Mouse (Mus musculus) midbrain, embryonic 12.5 days (tissue): ENCODE results near the gene Tex35. TPM values are rescaled to one million over a fixed set of nuclear protein-coding genes. Genes with fewer than 3 reads are reported as not detected.

Source experiments
- ATAC-seq: fragments of 200-750 bp; cut with Nextera tagmentation; 2 replicates; pipeline ENCODE4 v1.8.0; 2017; ENCODE audit warnings: low read depth, moderate TSS enrichment, moderate library complexity; ENCODE audit not compliant: low FRiP score
- H3K27ac ChIP-seq: fragments of 300-500 bp; sonication (generic); replicated peaks from 2 replicates; pipeline ENCODE4 v1.5.1; 2016; ENCODE audit warnings: mild to moderate bottlenecking
- H3K27me3 ChIP-seq: fragments of 300-500 bp; sonication (generic); 2 replicates; pipeline ENCODE4 v1.6.1; 2016; ENCODE audit warnings: mild to moderate bottlenecking
- H3K36me3 ChIP-seq: fragments of 300-500 bp; sonication (generic); 2 replicates; pipeline ENCODE4 v1.6.1; 2016
- H3K4me1 ChIP-seq: fragments of 300-500 bp; sonication (generic); 2 replicates; pipeline ENCODE4 v1.6.1; 2016
- H3K4me2 ChIP-seq: fragments of 300-500 bp; sonication (generic); replicated peaks from 2 replicates; pipeline ENCODE4 v1.6.1; 2016; ENCODE audit warnings: mild to moderate bottlenecking, moderate library complexity
- H3K4me3 ChIP-seq: fragments of 300-500 bp; sonication (generic); 2 replicates; pipeline ENCODE4 v1.5.1; 2016; ENCODE audit warnings: mild to moderate bottlenecking
- H3K9ac ChIP-seq: fragments of 300-500 bp; sonication (generic); replicated peaks from 2 replicates; pipeline ENCODE4 v1.6.1; 2016; ENCODE audit warnings: mild to moderate bottlenecking, moderate library complexity
- H3K9me3 ChIP-seq: fragments of 300-500 bp; sonication (generic); 2 replicates; pipeline ENCODE4 v1.6.1; 2016; ENCODE audit warnings: mild to moderate bottlenecking
- WGBS: fragments of 180-500 bp; shearing (Covaris S2); methylation state at CpG from one replicate; pipeline ENCODE4 v1.1.7; 2016; 5-methylcytosine and 5-hydroxymethylcytosine counted together
- polyA plus RNA-seq: library from polyadenylated mRNA; unstranded; fragments of >200 nt; fragmentation: Nextera tagmentation; extraction: Ambion mirVana; gene quantifications from 2 replicates; pipeline ENCODE4 v1.2.1, GENCODE M21; 2016

Gene Tex35
- polyA plus RNA-seq, 1 experiment from 2014 or later = not detected

- H3K36me3 ChIP-seq = no peaks in the 10 kb centered on the region
- ATAC-seq = no peak
Observed at GRCm38 (mm10) chr1:157080071-157080470, 28.4 kb downstream of the Tex35 start.

GRCm38 (mm10) chr1:157079384-157080025, 29.0 kb downstream of the Tex35 start:
- H3K4me1 ChIP-seq = peaks cover 21% of the 10 kb centered on the region
- H3K9ac ChIP-seq = no peak overlapping the region
- ATAC-seq = no peak
- WGBS = 33% methylated on average over 11 of the region's 11 CpGs
- no peaks in the 10 kb centered on the region for H3K9me3 ChIP-seq
- peak overlapping the region; percentile 11 for H3K4me2 ChIP-seq
- H3K27me3 ChIP-seq = peaks cover 11% of the 10 kb centered on the region
- H3K27ac ChIP-seq = no peak overlapping the region
- H3K4me3 ChIP-seq = no peak overlapping the region
- no peaks in the 10 kb centered on the region for H3K36me3 ChIP-seq

More at GRCm38 (mm10) chr1:157080071-157080470, 28.4 kb downstream of the Tex35 start:
- WGBS = 75% methylated on average over 7 of the region's 7 CpGs
- no peak overlapping the region for H3K4me2 ChIP-seq
- no peak overlapping the region for H3K4me3 ChIP-seq
- H3K9ac ChIP-seq = no peak overlapping the region
- H3K27me3 ChIP-seq = peaks cover 6% of the 10 kb centered on the region
- H3K4me1 ChIP-seq = peaks cover 16% of the 10 kb centered on the region
- H3K9me3 ChIP-seq = no peaks in the 10 kb centered on the region
- H3K27ac ChIP-seq = no peak overlapping the region

GRCm38 (mm10) chr1:157076781-157077705, 31.4 kb downstream of the Tex35 start:
- Histone ChIP-seq H3K9ac (no peak overlapping the region), H3K4me1 (peaks cover 21% of the 10 kb centered on the region), H3K27me3 (peaks cover 28% of the 10 kb centered on the region), H3K4me3 (no peak overlapping the region), H3K36me3 (no peaks in the 10 kb centered on the region), H3K27ac (no peak overlapping the region), H3K9me3 (no peaks in the 10 kb centered on the region), H3K4me2 (no peak overlapping the region)
- no peak for ATAC-seq
- whole genome bisulfite sequencing = 59% methylated on average over 43 of the region's 43 CpGs

- Histone ChIP-seq H3K4me3 (no peak overlapping the region), H3K4me2 (no peak overlapping the region), H3K9ac (no peak overlapping the region), H3K9me3 (no peaks in the 10 kb centered on the region), H3K36me3 (no peaks in the 10 kb centered on the region), H3K27ac (no peak overlapping the region), H3K4me1 (peaks cover 21% of the 10 kb centered on the region), H3K27me3 (peaks cover 36% of the 10 kb centered on the region)
- WGBS = 4% methylated on average over 15 of the region's 15 CpGs
- ATAC-seq = peak; percentile 72
Observed at GRCm38 (mm10) chr1:157076257-157076656, 32.2 kb downstream of the Tex35 start.

- 58% methylated on average over 7 of the region's 7 CpGs for WGBS
Observed at GRCm38 (mm10) chr1:157074937-157075336, 33.5 kb downstream of the Tex35 start.

GRCm38 (mm10) chr1:157074371-157074770, 34.1 kb downstream of the Tex35 start:
- no peaks in the 10 kb centered on the region for H3K36me3 ChIP-seq
- no peaks in the 10 kb centered on the region for H3K9me3 ChIP-seq
- H3K4me2 ChIP-seq = no peak overlapping the region
- no peak for ATAC-seq
- H3K4me1 ChIP-seq = peaks cover 22% of the 10 kb centered on the region
- no peak overlapping the region for H3K27ac ChIP-seq
- WGBS = 80% methylated on average over 3 of the region's 6 CpGs
- peaks cover 36% of the 10 kb centered on the region for H3K27me3 ChIP-seq
- H3K4me3 ChIP-seq = no peak overlapping the region
- no peak overlapping the region for H3K9ac ChIP-seq

More at GRCm38 (mm10) chr1:157074937-157075336, 33.5 kb downstream of the Tex35 start:
- peaks cover 23% of the 10 kb centered on the region for H3K4me1 ChIP-seq
- H3K4me2 ChIP-seq = no peak overlapping the region
- H3K9me3 ChIP-seq = no peaks in the 10 kb centered on the region
- H3K27me3 ChIP-seq = peaks cover 36% of the 10 kb centered on the region
- ATAC-seq = no peak
- H3K27ac ChIP-seq = no peak overlapping the region
- H3K36me3 ChIP-seq = no peaks in the 10 kb centered on the region
- H3K9ac ChIP-seq = no peak overlapping the region
- H3K4me3 ChIP-seq = no peak overlapping the region

GRCm38 (mm10) chr1:157073592-157073991, 34.9 kb downstream of the Tex35 start:
- H3K27ac ChIP-seq = no peak overlapping the region
- no peak overlapping the region for H3K9ac ChIP-seq
- no peaks in the 10 kb centered on the region for H3K9me3 ChIP-seq
- H3K4me1 ChIP-seq = peaks cover 24% of the 10 kb centered on the region
- H3K36me3 ChIP-seq = no peaks in the 10 kb centered on the region
- 51% methylated on average over 4 of the region's 4 CpGs for WGBS
- ATAC-seq = no peak
- H3K27me3 ChIP-seq = peaks cover 34% of the 10 kb centered on the region
- H3K4me3 ChIP-seq = no peak overlapping the region
- no peak overlapping the region for H3K4me2 ChIP-seq

GRCm38 (mm10) chr1:157069181-157069828, 39.2 kb downstream of the Tex35 start:
- H3K4me1 ChIP-seq = peaks cover 18% of the 10 kb centered on the region
- H3K27ac ChIP-seq = 0 out of 2 replicates have a peak overlapping the region, but pooled peaks have one; percentile 25
- H3K9ac ChIP-seq = no peak overlapping the region
- no peak overlapping the region for H3K4me2 ChIP-seq
- H3K27me3 ChIP-seq = peaks cover 33% of the 10 kb centered on the region
- H3K9me3 ChIP-seq = no peaks in the 10 kb centered on the region
- no peaks in the 10 kb centered on the region for H3K36me3 ChIP-seq
- ATAC-seq = peak; percentile 66; the same call in 1 of the 2 replicates
- H3K4me3 ChIP-seq = no peak overlapping the region
- 38% methylated on average over 15 of the region's 15 CpGs for WGBS

- Histone ChIP-seq H3K4me3 (no peak overlapping the region), H3K27me3 (peaks cover 27% of the 10 kb centered on the region), H3K9ac (no peak overlapping the region), H3K4me1 (peaks cover 18% of the 10 kb centered on the region), H3K36me3 (no peaks in the 10 kb centered on the region), H3K27ac (no peak overlapping the region), H3K9me3 (no peaks in the 10 kb centered on the region), H3K4me2 (no peak overlapping the region)
- no peak for ATAC-seq
Observed at GRCm38 (mm10) chr1:157068316-157068715, 40.2 kb downstream of the Tex35 start.

GRCm38 (mm10) chr1:157065819-157066730, 42.4 kb downstream of the Tex35 start:
- peaks cover 18% of the 10 kb centered on the region for H3K4me1 ChIP-seq
- no peaks in the 10 kb centered on the region for H3K9me3 ChIP-seq
- WGBS = 78% methylated on average over 12 of the region's 12 CpGs
- no peak overlapping the region for H3K4me3 ChIP-seq
- no peaks in the 10 kb centered on the region for H3K36me3 ChIP-seq
- no peak overlapping the region for H3K4me2 ChIP-seq
- H3K27me3 ChIP-seq = 0 out of 2 replicates have a peak, but pooled peaks cover 8% of the 10 kb centered on the region
- no peak overlapping the region for H3K9ac ChIP-seq
- ATAC-seq = no peak
- H3K27ac ChIP-seq = no peak overlapping the region
